Mouse (Mus musculus) liver, embryonic 11.5 days (tissue): Measurements from ENCODE around the gene Tmem274. TPM values are rescaled to one million over a fixed set of nuclear protein-coding genes. Genes with fewer than 3 reads are reported as not detected.
A peak's percentile ranks its signal among the peaks of the same experiment; 100 is the strongest.

Source experiments
- ATAC-seq: fragments of 200-750 bp; cut with Nextera tagmentation; replicated peaks from 2 replicates; pipeline ENCODE4 v1.8.0; 2017; ENCODE audit warnings: moderate number of reproducible peaks, mild to moderate bottlenecking, moderate TSS enrichment, moderate library complexity; ENCODE audit not compliant: low FRiP score
- DNase-seq: peaks from one replicate; pipeline ENCODE4 v3.0.0-alpha.2; 2017; ENCODE audit warnings: low spot score
- H3K27ac ChIP-seq: fragments of 300-500 bp; sonication (generic); 2 replicates; pipeline ENCODE4 v1.5.1; 2014; ENCODE audit warnings: mild to moderate bottlenecking, low read depth, low read length, control low read depth
- H3K27me3 ChIP-seq: fragments of 300-500 bp; sonication (generic); replicated peaks from 2 replicates; pipeline ENCODE4 v1.6.1; 2014; ENCODE audit warnings: low read length, mixed read lengths; ENCODE audit not compliant: control insufficient read depth, insufficient read depth
- H3K36me3 ChIP-seq: fragments of 300-500 bp; sonication (generic); 2 replicates; pipeline ENCODE4 v1.6.1; 2014; ENCODE audit warnings: mild to moderate bottlenecking, low read length, moderate library complexity, mixed read lengths; ENCODE audit not compliant: control insufficient read depth, insufficient read depth
- H3K4me1 ChIP-seq: fragments of 300-500 bp; sonication (generic); replicated peaks from 2 replicates; pipeline ENCODE4 v1.6.1; 2014; ENCODE audit warnings: low read length, mixed read lengths; ENCODE audit not compliant: control insufficient read depth, insufficient read depth
- H3K4me2 ChIP-seq: fragments of 300-500 bp; sonication (generic); 2 replicates; pipeline ENCODE4 v1.6.1; 2014; ENCODE audit warnings: mild to moderate bottlenecking, control low read depth, moderate library complexity
- H3K4me3 ChIP-seq: fragments of 300-500 bp; sonication (generic); 2 replicates; pipeline ENCODE4 v1.5.1; 2014; ENCODE audit warnings: low read depth, low read length, control low read depth
- H3K9ac ChIP-seq: fragments of 300-500 bp; sonication (generic); 2 replicates; pipeline ENCODE4 v1.6.1; 2014; ENCODE audit warnings: low read depth, low read length, control low read depth
- H3K9me3 ChIP-seq: fragments of 300-500 bp; sonication (generic); 2 replicates; pipeline ENCODE4 v1.6.1; 2016; ENCODE audit warnings: low read length, inconsistent platforms, mixed read lengths; ENCODE audit not compliant: control insufficient read depth
- WGBS: fragments of 180-500 bp; shearing (Covaris S2); extraction: QIAGEN DNeasy Blood & Tissue Kit; methylation state at CpG from one replicate; pipeline ENCODE4 v1.1.7; 2014; 5-methylcytosine and 5-hydroxymethylcytosine counted together
- polyA plus RNA-seq: library from polyadenylated mRNA; unstranded; fragments of >200 nt; fragmentation: Nextera tagmentation; extraction: Ambion mirVana; gene quantifications from 2 replicates; pipeline ENCODE4 v1.2.1, GENCODE M21; 2014

The Tmem274 gene
- polyA plus RNA-seq, 1 experiment from 2014 or later, result not detected

- Histone ChIP-seq H3K4me2 (no peak overlapping the region), H3K27ac (no peak overlapping the region), H3K4me3 (no peak overlapping the region), H3K4me1 (no peaks in the 10 kb centered on the region), H3K36me3 (no peaks in the 10 kb centered on the region), H3K9me3 (no peaks in the 10 kb centered on the region), H3K27me3 (no peaks in the 10 kb centered on the region), H3K9ac (no peak overlapping the region)
- DNase-seq (no peak), ATAC-seq (no peak)
- WGBS, result 55% methylated on average over 6 of the region's 7 CpGs
Observed at GRCm38 (mm10) chr4:149461579-149462304, 15.4 kb upstream of the Tmem274 start.

GRCm38 (mm10) chr4:149462305-149462971 is 14.7 kb upstream of the Tmem274 start:
- H3K36me3 ChIP-seq, result no peaks in the 10 kb centered on the region
- no peaks in the 10 kb centered on the region for H3K9me3 ChIP-seq
- H3K4me1 ChIP-seq, result no peaks in the 10 kb centered on the region
- WGBS, result 58% methylated on average over 6 of the region's 6 CpGs
- no peak overlapping the region for H3K4me3 ChIP-seq
- DNase-seq, result no peak
- no peak overlapping the region for H3K4me2 ChIP-seq
- no peak overlapping the region for H3K9ac ChIP-seq
- H3K27me3 ChIP-seq, result no peaks in the 10 kb centered on the region
- ATAC-seq, result no peak
- no peak overlapping the region for H3K27ac ChIP-seq

- no peak overlapping the region for H3K4me3 ChIP-seq
- H3K27me3 ChIP-seq, result no peaks in the 10 kb centered on the region
- WGBS, result 56% methylated on average over 6 of the region's 6 CpGs
- no peaks in the 10 kb centered on the region for H3K4me1 ChIP-seq
- H3K9me3 ChIP-seq, result no peaks in the 10 kb centered on the region
- ATAC-seq, result no peak
- no peak for DNase-seq
- no peak overlapping the region for H3K4me2 ChIP-seq
- no peak overlapping the region for H3K9ac ChIP-seq
- no peaks in the 10 kb centered on the region for H3K36me3 ChIP-seq
- H3K27ac ChIP-seq, result no peak overlapping the region
Observed at GRCm38 (mm10) chr4:149463435-149463950, 13.7 kb upstream of the Tmem274 start.

GRCm38 (mm10) chr4:149469557-149469956 is 7.6 kb upstream of the Tmem274 start:
- H3K9me3 ChIP-seq, result no peaks in the 10 kb centered on the region
- H3K9ac ChIP-seq, result no peak overlapping the region
- no peak overlapping the region for H3K27ac ChIP-seq
- H3K4me2 ChIP-seq, result no peak overlapping the region
- no peak for ATAC-seq
- no peak overlapping the region for H3K4me3 ChIP-seq
- no peaks in the 10 kb centered on the region for H3K4me1 ChIP-seq
- no peak for DNase-seq
- H3K27me3 ChIP-seq, result no peaks in the 10 kb centered on the region
- 84% methylated on average over 3 of the region's 3 CpGs for WGBS
- 0 out of 2 replicates have a peak, but pooled peaks cover 8% of the 10 kb centered on the region for H3K36me3 ChIP-seq

- Histone ChIP-seq H3K4me2 (no peak overlapping the region), H3K4me1 (no peaks in the 10 kb centered on the region), H3K9me3 (no peaks in the 10 kb centered on the region), H3K9ac (no peak overlapping the region), H3K36me3 (0 out of 2 replicates have a peak, but pooled peaks cover 6% of the 10 kb centered on the region), H3K4me3 (no peak overlapping the region), H3K27me3 (no peaks in the 10 kb centered on the region), H3K27ac (no peak overlapping the region)
- ATAC-seq (no peak), DNase-seq (no peak)
- 76% methylated on average over 7 of the region's 7 CpGs for WGBS
Observed at GRCm38 (mm10) chr4:149475096-149475495, 2.1 kb upstream of the Tmem274 start.

GRCm38 (mm10) chr4:149484566-149484965 is 7.4 kb downstream of the Tmem274 start:
- WGBS, result 64% methylated on average over 3 of the region's 3 CpGs
- Histone ChIP-seq H3K27me3 (no peaks in the 10 kb centered on the region), H3K9me3 (no peaks in the 10 kb centered on the region), H3K27ac (peak overlapping the region; percentile 29; the same call in 1 of the 2 replicates), H3K36me3 (peaks cover 12% of the 10 kb centered on the region), H3K9ac (peak overlapping the region; percentile 78), H3K4me1 (no peaks in the 10 kb centered on the region; the same call in 1 of the 2 replicates), H3K4me2 (peak overlapping the region; percentile 81), H3K4me3 (peak overlapping the region; percentile 80)
- DNase-seq, result no peak
- ATAC-seq, result peak; percentile 13; the same call in 1 of the 2 replicates

- H3K27me3 ChIP-seq, result no peaks in the 10 kb centered on the region
- no peaks in the 10 kb centered on the region; the same call in 1 of the 2 replicates for H3K4me1 ChIP-seq
- ATAC-seq, result peak; percentile 98
- peaks cover 17% of the 10 kb centered on the region for H3K36me3 ChIP-seq
- H3K9me3 ChIP-seq, result no peaks in the 10 kb centered on the region
- peak within 1 kb of the TSS; percentile 78 for H3K9ac ChIP-seq
- peak; percentile 96 for DNase-seq
- peak within 1 kb of the TSS; percentile 81 for H3K4me2 ChIP-seq
- H3K4me3 ChIP-seq, result peak within 1 kb of the TSS; percentile 80
- H3K27ac ChIP-seq, result peak within 1 kb of the TSS; percentile 67
- WGBS, result under 1% methylated on average over 60 of the region's 60 CpGs
Observed at GRCm38 (mm10) chr4:149485053-149485824, 8.1 kb downstream of the Tmem274 start, which contains the start of the genes Nmnat1 and Lzic. Gene Nmnat1 (minus strand): TSS chr4:149485202. Gene Lzic (plus strand): TSS chr4:149485229.

GRCm38 (mm10) chr4:149485825-149486206 is 8.6 kb downstream of the Tmem274 start:
- ATAC-seq, result no peak; the same call in 1 of the 2 replicates
- H3K36me3 ChIP-seq, result peaks cover 17% of the 10 kb centered on the region
- WGBS, result 1% methylated on average over 10 of the region's 10 CpGs
- DNase-seq, result no peak
- no peaks in the 10 kb centered on the region for H3K9me3 ChIP-seq
- no peaks in the 10 kb centered on the region for H3K27me3 ChIP-seq
- H3K27ac ChIP-seq, result peak overlapping the region; percentile 67; the same call in 1 of the 2 replicates
- peak overlapping the region; percentile 81 for H3K4me2 ChIP-seq
- H3K9ac ChIP-seq, result peak overlapping the region; percentile 78
- H3K4me3 ChIP-seq, result peak overlapping the region; percentile 80
- no peaks in the 10 kb centered on the region; the same call in 1 of the 2 replicates for H3K4me1 ChIP-seq
